Mouse (Mus musculus) cerebellum, adult 2 months (tissue): ENCODE results near the gene Zbtb12.

Experiments
- CTCF ChIP-seq: fragments of 200-500 bp; IDR thresholded peaks from 2 replicates; pipeline ENCODE4 v1.5.1; 2011; ENCODE audit warnings: low read depth, mild to moderate bottlenecking, control low read depth, low read length, moderate library complexity, borderline replicate concordance; ENCODE audit not compliant: insufficient read depth
- POLR2A ChIP-seq: fragments of 200-500 bp; IDR thresholded peaks from 2 replicates; pipeline ENCODE4 v1.6.1; 2011; ENCODE audit warnings: low read length, control low read depth, borderline replicate concordance; ENCODE audit not compliant: insufficient read depth

- no peak for TF ChIP-seq POLR2A
- TF ChIP-seq CTCF = no peak
These were observed 15.7 kb downstream of the Zbtb12 start for GRCm38 (mm10) chr17:34894801-34895530.
